Mouse (Mus musculus): Measurements from ENCODE around the gene Farp2. TPM values are rescaled to one million over a fixed set of nuclear protein-coding genes. Genes with fewer than 3 reads are reported as not detected.
A peak's percentile ranks its signal among the peaks of the same experiment; 100 is the strongest.
"Not testable (repeated sequence)": the region's sequence is repeated elsewhere in the genome, so short reads cannot be mapped to it uniquely, and the experiment has no call there.

Gene Farp2
- 3.6 and 4.6 TPM in 2 replicates for polyA plus RNA-seq (2015; fragmentation: Nextera tagmentation; extraction: Ambion mirVana)

- H3K9me3 ChIP-seq, result no peaks in the 10 kb centered on the region
- peak; percentile 98 for ATAC-seq
- H3K4me3 ChIP-seq (replicated peaks), result peak within 1 kb of the TSS; percentile 71
- H3K4me1 ChIP-seq (replicated peaks), result peaks cover 18% of the 10 kb centered on the region
- H3K27me3 ChIP-seq, result no peaks in the 10 kb centered on the region
- H3K4me2 ChIP-seq (replicated peaks), result peak within 1 kb of the TSS; percentile 89
- H3K36me3 ChIP-seq, result peaks cover 17% of the 10 kb centered on the region
- H3K9ac ChIP-seq (replicated peaks), result peak within 1 kb of the TSS; percentile 85
- peak within 1 kb of the TSS; percentile 69 for H3K27ac ChIP-seq
- under 1% methylated on average over 58 of the region's 71 CpGs for WGBS
Measured at GRCm38 (mm10) chr1:93511585-93512350, at the start of gene Farp2. TSS of gene Farp2 (plus strand) at chr1:93512079.

GRCm38 (mm10) chr1:93465066-93465465 lies 46.8 kb upstream of the Farp2 start:
- ATAC-seq, result no peak
- no peak overlapping the region for H3K4me3 ChIP-seq (replicated peaks)
- H3K36me3 ChIP-seq, result no peaks in the 10 kb centered on the region; the same call in 1 of the 2 replicates
- no peak overlapping the region for H3K27ac ChIP-seq
- H3K9me3 ChIP-seq, result no peaks in the 10 kb centered on the region
- H3K4me2 ChIP-seq (replicated peaks), result no peak overlapping the region
- H3K4me1 ChIP-seq (replicated peaks), result no peaks in the 10 kb centered on the region
- H3K27me3 ChIP-seq, result no peaks in the 10 kb centered on the region
- no peak overlapping the region for H3K9ac ChIP-seq (replicated peaks)

GRCm38 (mm10) chr1:93465746-93466145 lies 46.1 kb upstream of the Farp2 start:
- no peak overlapping the region for H3K27ac ChIP-seq
- no peaks in the 10 kb centered on the region for H3K4me1 ChIP-seq (replicated peaks)
- no peak overlapping the region for H3K4me3 ChIP-seq (replicated peaks)
- H3K36me3 ChIP-seq, result no peaks in the 10 kb centered on the region; the same call in 1 of the 2 replicates
- no peak overlapping the region for H3K9ac ChIP-seq (replicated peaks)
- H3K4me2 ChIP-seq (replicated peaks), result no peak overlapping the region
- H3K9me3 ChIP-seq, result no peaks in the 10 kb centered on the region
- H3K27me3 ChIP-seq, result no peaks in the 10 kb centered on the region
- no peak for ATAC-seq

- 96% methylated on average over 4 of the region's 4 CpGs for WGBS
- Histone ChIP-seq H3K4me3 (replicated peaks) (no peak overlapping the region), H3K9me3 (no peaks in the 10 kb centered on the region)
Measured at GRCm38 (mm10) chr1:93468626-93469025, 43.3 kb upstream of the Farp2 start.

GRCm38 (mm10) chr1:93475694-93476093 lies 36.2 kb upstream of the Farp2 start:
- Histone ChIP-seq H3K36me3 (0 out of 2 replicates have a peak, but pooled peaks cover 2% of the 10 kb centered on the region), H3K27me3 (no peaks in the 10 kb centered on the region), H3K27ac (no peak overlapping the region), H3K9me3 (no peaks in the 10 kb centered on the region), H3K4me2 (replicated peaks) (no peak overlapping the region), H3K4me1 (replicated peaks) (peaks cover 20% of the 10 kb centered on the region), H3K4me3 (replicated peaks) (no peak overlapping the region), H3K9ac (replicated peaks) (no peak overlapping the region)
- ATAC-seq, result no peak
- 94% methylated on average over 3 of the region's 3 CpGs for WGBS

More at GRCm38 (mm10) chr1:93468626-93469025, 43.3 kb upstream of the Farp2 start:
- Histone ChIP-seq H3K4me1 (replicated peaks) (no peaks in the 10 kb centered on the region), H3K4me2 (replicated peaks) (no peak overlapping the region), H3K27ac (no peak overlapping the region), H3K36me3 (no peaks in the 10 kb centered on the region; the same call in 1 of the 2 replicates), H3K27me3 (no peaks in the 10 kb centered on the region), H3K9ac (replicated peaks) (no peak overlapping the region)
- no peak for ATAC-seq

- Histone ChIP-seq H3K27me3 (no peaks in the 10 kb centered on the region), H3K9ac (replicated peaks) (peak overlapping the region; percentile 87), H3K4me3 (replicated peaks) (peak overlapping the region; percentile 87), H3K27ac (peak overlapping the region; percentile 92), H3K36me3 (0 out of 2 replicates have a peak, but pooled peaks cover 2% of the 10 kb centered on the region), H3K9me3 (no peaks in the 10 kb centered on the region), H3K4me1 (replicated peaks) (peaks cover 30% of the 10 kb centered on the region), H3K4me2 (replicated peaks) (peak overlapping the region; percentile 61)
- WGBS, result under 1% methylated on average over 38 of the region's 41 CpGs
- peak; percentile 98 for ATAC-seq
Measured at GRCm38 (mm10) chr1:93477758-93478585, 33.9 kb upstream of the Farp2 start.

- Histone ChIP-seq H3K36me3 (0 out of 2 replicates have a peak, but pooled peaks cover 2% of the 10 kb centered on the region), H3K27me3 (no peaks in the 10 kb centered on the region), H3K4me1 (replicated peaks) (peaks cover 30% of the 10 kb centered on the region), H3K27ac (peak within 1 kb of the TSS; percentile 94), H3K9me3 (no peaks in the 10 kb centered on the region), H3K9ac (replicated peaks) (peak within 1 kb of the TSS; percentile 88), H3K4me3 (replicated peaks) (peak within 1 kb of the TSS; percentile 87), H3K4me2 (replicated peaks) (peak within 1 kb of the TSS; percentile 89)
- under 1% methylated on average over 74 of the region's 74 CpGs for WGBS
- peak; percentile 95 for ATAC-seq
Measured at GRCm38 (mm10) chr1:93478586-93479475, 33.0 kb upstream of the Farp2 start, which contains the start of gene Hdlbp. TSS of gene Hdlbp (minus strand) at chr1:93478815.

- peak overlapping the region; percentile 94 for H3K27ac ChIP-seq
- ATAC-seq, result no peak
- peaks cover 35% of the 10 kb centered on the region for H3K4me1 ChIP-seq (replicated peaks)
- H3K4me2 ChIP-seq (replicated peaks), result peak overlapping the region; percentile 89
- no peaks in the 10 kb centered on the region for H3K27me3 ChIP-seq
- peak overlapping the region; percentile 88 for H3K9ac ChIP-seq (replicated peaks)
- no peaks in the 10 kb centered on the region for H3K9me3 ChIP-seq
- peak overlapping the region; percentile 87 for H3K4me3 ChIP-seq (replicated peaks)
- H3K36me3 ChIP-seq, result 0 out of 2 replicates have a peak, but pooled peaks cover under 1% of the 10 kb centered on the region
- WGBS, result 7% methylated on average over 23 of the region's 23 CpGs
Measured at GRCm38 (mm10) chr1:93479476-93480083, 32.3 kb upstream of the Farp2 start.

GRCm38 (mm10) chr1:93486302-93486701 lies 25.6 kb upstream of the Farp2 start:
- H3K9ac ChIP-seq (replicated peaks); H3K9me3 ChIP-seq; H3K27me3 ChIP-seq; H3K27ac ChIP-seq; ATAC-seq; H3K4me3 ChIP-seq (replicated peaks); H3K4me2 ChIP-seq (replicated peaks); H3K36me3 ChIP-seq: not testable (repeated sequence)
- 90% methylated on average over 3 of the region's 3 CpGs for WGBS
- peaks cover 11% of the 10 kb centered on the region; the same call in 1 of the 2 replicates for H3K4me1 ChIP-seq (replicated peaks)

GRCm38 (mm10) chr1:93495312-93495711 lies 16.6 kb upstream of the Farp2 start:
- ATAC-seq, result no peak
- 93% methylated on average over 3 of the region's 3 CpGs for WGBS
- Histone ChIP-seq H3K27ac (no peak overlapping the region), H3K4me2 (replicated peaks) (no peak overlapping the region), H3K4me3 (replicated peaks) (no peak overlapping the region), H3K4me1 (replicated peaks) (no peaks in the 10 kb centered on the region), H3K9me3 (no peaks in the 10 kb centered on the region), H3K36me3 (peaks cover 45% of the 10 kb centered on the region), H3K9ac (replicated peaks) (no peak overlapping the region), H3K27me3 (no peaks in the 10 kb centered on the region)
